Comparison of ENCODE assay signal across 8 mouse cellular contexts in genomic region chr3:154691897-154692571, GRCm38 (mm10). TPM values are rescaled to one million over a fixed set of nuclear protein-coding genes. Genes with fewer than 3 reads are reported as not detected.
DNase-seq lines count a peak whose midpoint lies in the region; ATAC-seq lines count a peak whose summit lies in the region.

No protein-coding gene starts in this region.

- no peak overlapping the region for H3K4me3 ChIP-seq in hindbrain, embryonic 15.5 days
- H3K4me3 ChIP-seq in lung, embryonic 16.5 days (ENCODE audit: low read length): peak overlapping the region; percentile 20; the same call in 1 of the 2 replicates

- no peak overlapping the region for H3K9ac ChIP-seq in hindbrain, embryonic 15.5 days
- H3K9ac ChIP-seq in lung, embryonic 16.5 days (ENCODE audit: low read length): no peak overlapping the region

- WGBS in hindbrain, embryonic 15.5 days: 41% methylated on average over 14 of the region's 14 CpGs
- 38% methylated on average over 14 of the region's 14 CpGs for WGBS in lung, embryonic 16.5 days

- DNase-seq in R1 (ENCODE audit: low read depth, low spot score): peak; percentile 76
- DNase-seq in cerebellum, adult 9-11 months: peak; percentile 86
- peak; percentile 62 to 76 for DNase-seq in frontal cortex, postnatal 25 days (ENCODE audit: low spot score in 2 of 2)
- peak; percentile 63 to 72 for DNase-seq in layer of hippocampus, postnatal 25 days (ENCODE audit: extremely low spot score in 1 of 2, low spot score in 1 of 2)
- peak; percentile 90 to 93 for DNase-seq in right cerebral cortex, adult 2 months (ENCODE audit: low spot score in 2 of 2)
- DNase-seq in spleen, adult 18-20 months: no peak

- no peaks in the 10 kb centered on the region for H3K36me3 ChIP-seq in hindbrain, embryonic 15.5 days
- no peaks in the 10 kb centered on the region for H3K36me3 ChIP-seq in lung, embryonic 16.5 days (ENCODE audit: control insufficient read depth, insufficient read depth, low read length)

- H3K9me3 ChIP-seq in hindbrain, embryonic 15.5 days: no peaks in the 10 kb centered on the region
- H3K9me3 ChIP-seq in lung, embryonic 16.5 days (ENCODE audit: control insufficient read depth, low read length): no peaks in the 10 kb centered on the region

- H3K27me3 ChIP-seq in hindbrain, embryonic 15.5 days: no peaks in the 10 kb centered on the region
- no peaks in the 10 kb centered on the region for H3K27me3 ChIP-seq in lung, embryonic 16.5 days (ENCODE audit: control insufficient read depth, insufficient read depth, low read depth, low read length)

- peak; percentile 88 for ATAC-seq in hindbrain, embryonic 15.5 days (ENCODE audit: low FRiP score, low read depth)
- peak; percentile 96 for ATAC-seq in lung, embryonic 16.5 days (ENCODE audit: low read depth)

- no peak overlapping the region; the same call in 1 of the 2 replicates for H3K27ac ChIP-seq in hindbrain, embryonic 15.5 days (replicated peaks)
- no peak overlapping the region for H3K27ac ChIP-seq in lung, embryonic 16.5 days (ENCODE audit: low read length)

- peak overlapping the region; percentile 23 for H3K4me2 ChIP-seq in hindbrain, embryonic 15.5 days
- peak overlapping the region; percentile 46 for H3K4me2 ChIP-seq in lung, embryonic 16.5 days (ENCODE audit: low read depth, low read length)

- 0 out of 2 replicates have a peak, but pooled peaks cover 5% of the 10 kb centered on the region for H3K4me1 ChIP-seq in hindbrain, embryonic 15.5 days (replicated peaks)
- peaks cover 3% of the 10 kb centered on the region; the same call in 1 of the 2 replicates for H3K4me1 ChIP-seq in lung, embryonic 16.5 days (replicated peaks; ENCODE audit: control insufficient read depth, insufficient read depth, low read length)

RNA-seq across cellular contexts. Expression of gene Erich3, which starts 28.4 kb away (rescaled TPM):
- 2.2 TPM in 2 replicates for polyA plus RNA-seq in hindbrain, embryonic 15.5 days (2015; fragmentation: Nextera tagmentation; extraction: Ambion mirVana)
- 1 to 10 TPM; 5.0 to 6.6 TPM for total RNA-seq in layer of hippocampus, postnatal 25 days (2021)
- 0.23 and 0.25 TPM in 2 replicates for polyA plus RNA-seq in lung, embryonic 16.5 days (2015; fragmentation: Nextera tagmentation; extraction: Ambion mirVana)

Comparison
In these comparisons a context has a peak if more than half of its experiments do, and no peak if none do; other contexts are left out.
1. DNase-seq: peak in R1 (single experiment), cerebellum, adult 9-11 months (single experiment), frontal cortex, postnatal 25 days (2 of 2), layer of hippocampus, postnatal 25 days (2 of 2) and right cerebral cortex, adult 2 months (2 of 2); none in spleen, adult 18-20 months (0 of 2).